Mouse (Mus musculus): Measurements from ENCODE around the gene Serpinb6b. TPM values are rescaled to one million over a fixed set of nuclear protein-coding genes. Genes with fewer than 3 reads are reported as not detected.
"Not testable (repeated sequence)": the region's sequence is repeated elsewhere in the genome, so short reads cannot be mapped to it uniquely, and the experiment has no call there.

The Serpinb6b gene
- polyA plus RNA-seq, 1 experiment from 2014 or later, result 91.5 TPM

GRCm38 (mm10) chr13:32956537-32956936, 8.5 kb upstream of the Serpinb6b start:
- DNase-seq (ENCODE audit: low read depth, low spot score), result no peak
- TF ChIP-seq CTCF (IDR thresholded peaks at IDR 0.05), result no peak
- H3K27me3 ChIP-seq, result no peaks in the 10 kb centered on the region
- CTCF ChIA-PET, result no interaction called here
- ATAC-seq, result no peak
- POLR2A ChIA-PET, result no interaction called here
- in situ Hi-C loops (cut with MboI; ENCODE audit: low pct_unique_long_range_greater_than_20kb), result no loop called here

GRCm38 (mm10) chr13:32957917-32958316, 7.1 kb upstream of the Serpinb6b start:
- H3K27me3 ChIP-seq, result no peaks in the 10 kb centered on the region
- DNase-seq (ENCODE audit: low read depth, low spot score), result no peak
- ChIA-PET CTCF (interaction anchor here (0.7 to 1.6 kb wide), 4 partner anchors 9 to 54 kb away, joined by 3 to 4 read pairs (median 4); no protein-coding TSS in a partner anchor), POLR2A (no interaction called here)
- in situ Hi-C loops (cut with MboI; ENCODE audit: low pct_unique_long_range_greater_than_20kb), result no loop called here
- TF ChIP-seq CTCF (IDR thresholded peaks at IDR 0.05), result no peak
- ATAC-seq, result no peak

DNA sequence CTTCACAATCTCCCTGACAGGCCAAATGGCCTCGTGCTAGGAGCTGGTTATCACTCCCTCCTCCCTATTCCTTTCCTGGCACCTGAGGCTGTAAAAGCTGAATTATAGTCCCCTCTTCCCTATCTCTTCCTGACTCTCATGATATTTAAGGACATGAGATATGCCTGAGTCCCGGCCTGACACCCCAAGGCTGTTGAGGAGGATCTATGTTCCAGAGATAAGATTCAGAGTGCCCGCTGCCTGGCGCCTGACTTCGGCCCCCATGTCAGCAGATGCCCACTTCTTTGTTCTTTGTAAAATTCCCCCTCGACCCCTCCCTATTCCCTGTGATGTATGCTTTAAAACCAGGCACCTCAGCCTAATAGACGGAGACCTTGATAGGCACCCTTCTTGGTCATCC, 6.5 kb upstream of the Serpinb6b start:
- H3K27me3 ChIP-seq; in situ Hi-C loops (cut with MboI; ENCODE audit: low pct_unique_long_range_greater_than_20kb); DNase-seq (ENCODE audit: low read depth, low spot score); ATAC-seq; POLR2A ChIA-PET: not testable (repeated sequence)
- CTCF ChIA-PET, result interaction anchor here (1.2 to 1.6 kb wide), 3 partner anchors 9 to 21 kb away, joined by 3 to 4 read pairs (median 4); no protein-coding TSS in a partner anchor

DNA sequence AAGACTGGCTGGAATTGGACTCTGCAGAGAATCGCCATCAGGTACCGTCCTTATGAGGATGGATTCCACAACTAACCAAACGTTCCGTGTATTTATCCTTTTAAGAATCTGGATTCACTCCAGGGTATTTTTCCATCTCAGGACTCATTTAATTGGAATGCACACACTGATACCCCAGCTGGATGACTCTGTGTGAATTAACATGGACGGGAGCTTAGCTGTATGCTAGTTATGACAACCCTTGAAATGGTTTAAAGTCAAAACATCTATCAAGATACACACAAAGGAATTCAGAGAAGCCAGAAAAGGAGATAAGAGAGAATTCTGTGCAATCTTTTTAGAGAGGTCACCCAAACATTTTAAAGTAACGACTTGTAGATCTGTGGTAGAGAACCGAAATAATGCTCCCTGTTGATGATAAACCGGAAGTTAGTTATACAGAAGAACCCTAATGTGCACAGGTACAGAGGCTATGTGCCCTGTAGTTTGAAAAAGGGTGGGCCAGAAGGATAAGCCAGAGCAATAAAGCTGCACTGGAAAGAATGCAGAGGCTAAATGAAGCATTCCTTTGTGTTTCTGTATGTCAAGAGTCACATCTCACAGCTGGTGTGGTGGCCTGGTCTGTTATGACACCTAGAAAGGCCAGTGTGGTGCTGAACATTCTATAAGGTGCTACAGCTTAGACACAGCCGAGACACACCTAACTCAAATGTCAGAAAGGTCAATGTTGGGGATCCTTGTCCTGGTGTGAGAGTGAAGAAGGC, 837 bp upstream of the Serpinb6b start:
- DNase-seq (ENCODE audit: low read depth, low spot score), result peak; percentile 68
- TF ChIP-seq CTCF (IDR thresholded peaks at IDR 0.05), result no peak
- ChIA-PET POLR2A (interaction anchor here (0.5 to 1.6 kb wide), 3 partner anchors 37 to 938 kb away, joined by 3 to 4 read pairs (median 4); no protein-coding TSS in a partner anchor), CTCF (interaction anchor here (0.6 to 2.4 kb wide), 7 partner anchors 37 to 1132 kb away, joined by 3 to 8 read pairs (median 4); no protein-coding TSS in a partner anchor)
- no peaks in the 10 kb centered on the region for H3K27me3 ChIP-seq
- peak; percentile 51 for ATAC-seq
- in situ Hi-C loops (cut with MboI; ENCODE audit: low pct_unique_long_range_greater_than_20kb), result loop anchor here (10.0 kb wide), 1 partner anchor 49 kb away; no protein-coding TSS in a partner anchor

GRCm38 (mm10) chr13:32966116-32966515, 1.1 kb downstream of the Serpinb6b start:
- ChIA-PET POLR2A (interaction anchor here (0.6 kb wide), 1 partner anchor 41 kb away, joined by 3 read pairs; no protein-coding TSS in a partner anchor), CTCF (interaction anchor here (0.6 to 2.7 kb wide), 8 partner anchors 29 to 1271 kb away, joined by 3 to 12 read pairs (median 4); no protein-coding TSS in a partner anchor)
- in situ Hi-C loops (cut with MboI; ENCODE audit: low pct_unique_long_range_greater_than_20kb), result loop anchor here (10.0 kb wide), 1 partner anchor 51 kb away; no protein-coding TSS in a partner anchor
- no peak for TF ChIP-seq CTCF (IDR thresholded peaks at IDR 0.05)
- H3K27me3 ChIP-seq, result no peaks in the 10 kb centered on the region
- DNase-seq (ENCODE audit: low read depth, low spot score), result no peak
- no peak for ATAC-seq

- no peak for TF ChIP-seq CTCF (IDR thresholded peaks at IDR 0.05)
- no peaks in the 10 kb centered on the region for H3K27me3 ChIP-seq
- ChIA-PET CTCF (interaction anchor here (0.6 to 2.7 kb wide), 7 partner anchors 9 to 65 kb away, joined by 3 to 12 read pairs (median 4); no protein-coding TSS in a partner anchor), POLR2A (no interaction called here)
- DNase-seq (ENCODE audit: low read depth, low spot score) (no peak), ATAC-seq (no peak)
- in situ Hi-C loops (cut with MboI; ENCODE audit: low pct_unique_long_range_greater_than_20kb), result loop anchor here (10.0 kb wide), 1 partner anchor 52 kb away; no protein-coding TSS in a partner anchor
Measured at GRCm38 (mm10) chr13:32967233-32967632, 2.2 kb downstream of the Serpinb6b start.

- in situ Hi-C loops (cut with MboI; ENCODE audit: low pct_unique_long_range_greater_than_20kb), result loop anchor here (10.0 kb wide), 1 partner anchor 54 kb away; no protein-coding TSS in a partner anchor
- DNase-seq (ENCODE audit: low read depth, low spot score) (no peak), ATAC-seq (no peak)
- ChIA-PET CTCF (interaction anchor here (1.0 kb wide), 1 partner anchor 66 kb away, joined by 4 read pairs; no protein-coding TSS in a partner anchor), POLR2A (no interaction called here)
- no peak for TF ChIP-seq CTCF (IDR thresholded peaks at IDR 0.05)
- H3K27me3 ChIP-seq, result no peaks in the 10 kb centered on the region
Measured at GRCm38 (mm10) chr13:32968353-32968984, 3.5 kb downstream of the Serpinb6b start.

- in situ Hi-C loops (cut with MboI; ENCODE audit: low pct_unique_long_range_greater_than_20kb), result loop anchor here (10.0 kb wide), 1 partner anchor 54 kb away; no protein-coding TSS in a partner anchor
- CTCF ChIA-PET, result interaction anchor here (1.0 kb wide), 1 partner anchor 66 kb away, joined by 4 read pairs; no protein-coding TSS in a partner anchor
- DNase-seq (ENCODE audit: low read depth, low spot score) (no peak), ATAC-seq (no peak)
- TF ChIP-seq CTCF (IDR thresholded peaks at IDR 0.05), result no peak
- no peaks in the 10 kb centered on the region for H3K27me3 ChIP-seq
- POLR2A ChIA-PET, result no interaction called here
Measured at GRCm38 (mm10) chr13:32968996-32969640, 4.1 kb downstream of the Serpinb6b start.

DNA sequence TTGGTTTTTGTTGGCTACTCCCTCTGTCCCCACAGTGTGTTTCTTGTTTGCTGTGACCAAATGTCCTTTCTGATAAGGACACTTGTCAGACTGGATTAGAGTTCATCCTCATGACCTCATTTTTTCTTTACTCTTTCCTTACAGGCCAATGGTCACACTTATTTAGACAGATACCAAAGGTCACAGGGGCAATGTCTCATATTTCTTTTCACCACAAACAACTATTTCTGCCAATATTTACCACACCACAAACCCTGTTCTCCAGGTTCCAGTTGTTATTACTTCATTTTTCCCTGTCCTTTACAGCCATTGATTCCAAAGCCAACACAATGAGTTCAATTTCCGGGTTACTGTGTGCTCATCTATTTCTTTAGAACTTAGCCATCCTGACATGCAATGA, 4.6 kb downstream of the Serpinb6b start:
- TF ChIP-seq CTCF (IDR thresholded peaks at IDR 0.05), result no peak
- ChIA-PET CTCF (no interaction called here), POLR2A (no interaction called here)
- in situ Hi-C loops (cut with MboI; ENCODE audit: low pct_unique_long_range_greater_than_20kb), result loop anchor here (10.0 kb wide), 1 partner anchor 55 kb away; no protein-coding TSS in a partner anchor
- ATAC-seq (no peak), DNase-seq (ENCODE audit: low read depth, low spot score) (no peak)
- H3K27me3 ChIP-seq, result no peaks in the 10 kb centered on the region

DNA sequence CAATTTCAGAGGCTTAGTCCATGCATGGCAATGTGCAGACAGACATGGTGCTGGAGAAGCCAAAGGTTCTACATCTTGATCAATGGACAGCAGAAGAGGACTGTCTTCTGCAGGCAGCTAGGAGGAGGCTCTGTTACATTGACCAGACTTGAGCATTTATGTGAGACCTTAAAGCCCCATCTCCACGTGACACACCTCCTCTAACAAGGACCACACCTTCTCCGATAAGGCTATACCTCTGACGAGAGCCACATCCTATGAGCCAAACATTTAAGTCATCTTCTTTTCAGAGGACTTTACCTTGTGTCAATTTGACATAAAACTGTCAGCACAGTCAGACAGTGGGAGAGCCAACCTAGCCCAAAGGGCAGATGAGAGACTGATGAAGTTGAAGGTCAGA, 5.8 kb downstream of the Serpinb6b start:
- in situ Hi-C loops (cut with MboI; ENCODE audit: low pct_unique_long_range_greater_than_20kb), result no loop called here
- no peak for ATAC-seq
- CTCF ChIA-PET, result no interaction called here
- no peak for TF ChIP-seq CTCF (IDR thresholded peaks at IDR 0.05)
- no peak for DNase-seq (ENCODE audit: low read depth, low spot score)
- no peaks in the 10 kb centered on the region for H3K27me3 ChIP-seq
- POLR2A ChIA-PET, result no interaction called here
